Mouse (Mus musculus): ENCODE measurements around the gene Ppp1r1b.
"Not testable (repeated sequence)": the region's sequence is repeated elsewhere in the genome, so short reads cannot be mapped to it uniquely, and the experiment has no call there.

Gene Ppp1r1b

DNA sequence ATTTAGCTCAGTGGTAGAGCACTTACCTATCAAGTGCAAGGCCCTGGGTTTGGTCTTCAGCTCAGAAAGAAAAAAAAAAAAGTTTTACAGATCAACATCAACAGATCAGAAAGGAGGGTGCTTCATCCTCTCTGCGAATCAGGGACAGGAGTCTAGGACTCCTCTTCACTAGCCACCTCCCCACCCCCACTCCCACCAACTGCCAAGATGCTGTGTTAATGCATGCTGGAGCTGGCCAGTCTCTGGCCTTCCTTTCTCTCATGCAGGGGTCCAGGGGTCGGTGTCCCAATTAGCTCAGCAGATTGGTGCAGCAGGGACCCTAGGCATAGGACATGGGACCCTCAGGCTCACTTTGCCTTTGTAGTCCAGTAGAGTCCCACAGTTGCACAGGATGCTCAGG, 22.4 kb downstream of the Ppp1r1b start:
- in situ Hi-C loops (cut with MboI; ENCODE audit: low sequenced_read_pairs), result no loop called here

DNA sequence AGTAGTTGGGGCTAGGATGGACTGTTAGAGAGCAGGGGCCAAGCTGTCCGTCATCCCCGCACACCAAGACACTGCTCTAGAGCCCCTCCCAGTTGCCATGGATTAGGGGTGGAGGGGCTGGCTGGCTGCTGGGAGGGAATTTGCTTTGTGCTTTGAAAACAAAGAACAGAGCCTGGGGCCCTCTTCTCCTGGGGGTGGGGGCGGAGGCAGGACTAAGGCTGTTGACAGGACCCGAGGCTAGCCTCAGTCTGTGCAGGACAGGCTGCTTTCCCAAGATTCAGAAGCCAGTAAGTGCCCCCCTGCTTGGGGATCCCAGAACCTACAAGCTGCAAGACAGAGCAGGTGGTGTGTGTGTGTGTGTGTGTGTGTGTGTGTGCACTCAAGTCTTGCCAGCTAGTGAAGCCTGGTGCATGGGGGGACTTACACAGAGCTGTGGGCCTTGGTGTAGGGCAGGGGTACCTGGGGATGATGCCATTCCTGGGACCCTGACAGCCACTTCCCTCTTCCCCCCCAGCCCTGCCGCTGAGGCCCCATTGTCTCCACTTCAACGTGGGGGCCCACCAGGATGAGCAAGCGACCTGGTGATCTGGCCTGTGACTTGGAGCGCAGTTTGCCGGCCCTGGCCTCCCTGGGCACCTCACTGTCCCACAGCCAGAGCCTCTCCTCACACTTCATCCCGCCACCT, 23.5 kb downstream of the Ppp1r1b start:
- in situ Hi-C loops (cut with MboI; ENCODE audit: low sequenced_read_pairs), result no loop called here

GRCm38 (mm10) chr11:98372406-98372805, 24.2 kb downstream of the Ppp1r1b start:
- in situ Hi-C loops (cut with MboI; ENCODE audit: low sequenced_read_pairs), result no loop called here

DNA sequence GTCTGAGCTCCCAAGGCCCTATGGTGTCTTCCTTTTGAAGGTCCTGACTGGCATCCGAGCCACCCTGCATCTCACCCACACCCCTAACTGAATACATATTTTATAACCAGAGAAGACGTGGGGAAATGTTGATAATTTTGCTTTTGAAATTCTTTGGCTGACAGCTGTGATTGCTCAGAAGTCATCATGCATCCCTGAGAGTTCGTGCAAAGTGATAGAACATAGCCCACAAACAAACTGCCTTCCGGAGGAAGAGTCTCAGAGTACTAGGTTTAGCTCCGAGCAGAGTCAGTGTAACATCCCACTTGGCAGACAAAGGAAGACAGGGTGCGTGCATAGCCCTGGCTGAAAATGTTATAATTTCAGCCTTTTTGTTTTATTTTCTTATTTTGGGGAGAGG, 25.0 kb downstream of the Ppp1r1b start:
- in situ Hi-C loops (cut with MboI; ENCODE audit: low sequenced_read_pairs), result no loop called here

DNA sequence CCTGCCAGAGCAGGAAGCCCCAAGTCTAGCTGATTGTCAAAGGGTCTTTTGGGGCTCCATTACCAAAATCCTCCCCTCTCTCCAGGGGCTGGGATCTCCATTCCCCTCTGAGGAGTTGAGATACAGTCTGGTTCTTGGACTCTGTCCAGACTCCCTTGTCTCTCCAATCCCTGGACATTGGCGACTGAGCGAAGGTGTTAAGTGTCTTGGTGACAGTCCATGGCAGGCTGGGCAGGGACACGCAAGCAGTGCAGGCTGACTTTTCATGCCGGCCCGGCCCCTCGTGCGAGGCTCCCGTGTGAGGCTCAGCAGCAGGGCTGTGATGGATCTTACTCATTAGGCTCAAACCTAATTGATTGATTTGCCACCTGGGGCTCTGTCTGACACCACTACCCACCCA, 26.1 kb downstream of the Ppp1r1b start:
- in situ Hi-C loops (cut with MboI; ENCODE audit: low sequenced_read_pairs), result no loop called here

- in situ Hi-C loops (cut with MboI; ENCODE audit: low sequenced_read_pairs), result no loop called here
Observed at GRCm38 (mm10) chr11:98376756-98377155, 28.6 kb downstream of the Ppp1r1b start.

GRCm38 (mm10) chr11:98377787-98378186, 29.6 kb downstream of the Ppp1r1b start:
- in situ Hi-C loops (cut with MboI; ENCODE audit: low sequenced_read_pairs), result no loop called here

- in situ Hi-C loops (cut with MboI; ENCODE audit: low sequenced_read_pairs), result no loop called here
Observed at GRCm38 (mm10) chr11:98379379-98379778, 31.2 kb downstream of the Ppp1r1b start.

GRCm38 (mm10) chr11:98380106-98380505, 31.9 kb downstream of the Ppp1r1b start:
- in situ Hi-C loops (cut with MboI; ENCODE audit: low sequenced_read_pairs), result no loop called here

- in situ Hi-C loops (cut with MboI; ENCODE audit: low sequenced_read_pairs), result no loop called here
Observed at GRCm38 (mm10) chr11:98381651-98382050, 33.4 kb downstream of the Ppp1r1b start.

- in situ Hi-C loops (cut with MboI; ENCODE audit: low sequenced_read_pairs), result not testable (repeated sequence)
Observed at GRCm38 (mm10) chr11:98382405-98382804, 34.2 kb downstream of the Ppp1r1b start.

DNA sequence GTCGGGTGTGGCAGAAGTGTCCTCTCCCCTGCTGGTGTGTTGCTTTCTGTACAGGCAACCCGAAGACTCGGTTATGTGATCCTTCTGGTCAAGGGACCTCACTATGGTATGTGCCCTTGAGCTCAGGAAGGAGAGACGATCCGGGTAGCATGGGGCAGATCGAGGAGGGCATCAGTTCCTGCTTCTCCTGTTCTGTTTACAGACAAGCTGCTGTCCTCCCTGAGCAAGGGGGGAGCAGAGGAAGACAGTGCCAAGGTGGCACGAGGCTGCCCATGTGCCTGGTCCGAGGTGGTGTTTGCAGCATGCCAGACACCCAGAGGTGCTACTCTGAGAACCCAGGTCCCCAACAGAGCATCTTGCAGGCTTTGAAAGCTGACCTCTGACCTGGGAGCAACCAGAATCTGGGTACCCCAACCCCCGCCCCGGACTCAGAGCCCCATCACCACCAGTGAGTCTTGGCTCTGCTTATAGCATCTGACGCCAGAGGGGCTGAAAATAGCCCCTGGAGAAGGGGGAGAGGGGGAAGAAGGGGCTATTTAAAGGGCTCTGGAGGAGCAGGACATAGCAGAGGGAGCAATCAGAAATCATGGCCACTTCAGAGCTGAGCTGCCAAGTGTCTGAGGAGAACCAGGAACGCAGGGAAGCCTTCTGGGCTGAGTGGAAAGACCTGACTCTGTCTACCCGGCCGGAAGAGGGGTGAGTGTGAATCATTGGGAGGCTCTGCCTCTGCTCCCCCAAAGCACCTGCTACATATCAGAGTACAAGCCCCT, 35.2 kb downstream of the Ppp1r1b start, which contains the start of gene Tcap:
Gene Tcap, plus strand, starts transcription at position 551 of the 770 bp plus-strand sequence.
- in situ Hi-C loops (cut with MboI; ENCODE audit: low sequenced_read_pairs), result no loop called here

DNA sequence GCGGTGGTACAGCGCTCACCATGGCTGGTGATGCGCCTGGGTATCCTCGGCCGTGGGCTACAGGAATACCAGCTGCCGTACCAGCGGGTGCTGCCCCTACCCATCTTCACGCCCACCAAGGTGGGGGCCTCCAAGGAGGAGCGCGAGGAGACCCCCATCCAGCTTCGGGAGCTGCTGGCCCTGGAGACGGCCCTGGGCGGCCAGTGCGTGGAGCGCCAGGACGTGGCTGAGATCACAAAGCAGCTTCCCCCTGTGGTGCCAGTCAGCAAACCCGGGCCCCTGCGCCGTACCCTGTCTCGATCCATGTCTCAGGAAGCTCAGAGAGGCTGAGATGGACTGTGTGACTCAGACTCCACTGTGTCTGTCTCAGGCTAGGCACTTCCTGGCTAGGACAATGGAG, 36.0 kb downstream of the Ppp1r1b start:
- in situ Hi-C loops (cut with MboI; ENCODE audit: low sequenced_read_pairs), result no loop called here

GRCm38 (mm10) chr11:98384721-98385637, 36.8 kb downstream of the Ppp1r1b start:
- in situ Hi-C loops (cut with MboI; ENCODE audit: low sequenced_read_pairs), result no loop called here

DNA sequence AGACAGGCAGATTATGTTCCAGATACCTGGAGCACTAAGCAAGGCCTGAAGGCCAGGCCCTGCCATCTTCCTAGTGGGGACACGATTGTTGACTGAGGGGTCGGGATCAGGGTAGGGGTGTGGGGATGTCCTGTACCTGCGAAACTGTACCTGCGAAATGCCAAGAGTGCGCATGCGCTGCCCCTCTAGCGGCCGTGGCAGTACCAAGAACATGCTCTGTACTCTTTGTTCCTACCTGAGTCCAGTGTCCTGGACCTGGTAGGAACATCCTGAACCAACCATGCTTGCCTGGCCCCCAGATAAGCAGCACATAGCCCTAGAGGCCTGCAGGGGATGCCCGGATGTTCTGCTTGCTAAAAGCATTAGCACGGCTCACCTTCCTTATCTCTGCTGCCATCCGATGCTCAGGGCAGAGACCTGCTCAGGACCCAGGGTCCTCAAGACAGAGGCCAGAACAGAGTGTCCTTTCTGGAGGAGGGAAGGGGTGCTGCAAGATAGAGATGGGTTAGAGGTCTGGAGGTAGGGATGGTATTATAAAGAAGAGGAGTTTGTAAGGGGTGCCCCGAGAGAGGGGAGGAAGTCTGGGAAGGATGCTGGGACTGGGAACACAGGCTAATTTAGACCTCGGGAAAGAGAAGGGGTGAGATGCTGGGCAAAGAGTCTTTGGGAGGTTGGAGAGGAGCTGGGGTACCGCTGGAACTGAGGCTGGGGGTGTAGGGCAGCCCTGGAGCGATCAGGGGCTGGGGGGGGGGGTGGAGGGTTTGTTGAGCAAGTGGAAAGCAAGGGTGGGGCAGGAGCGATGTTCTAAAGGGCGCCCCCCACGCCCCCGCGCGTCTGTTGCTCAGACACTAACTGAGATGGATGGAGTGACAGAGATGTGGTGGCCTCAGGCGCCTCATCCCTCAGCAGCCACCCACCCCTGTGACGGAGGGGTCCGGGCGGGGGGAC, 37.7 kb downstream of the Ppp1r1b start, which contains the start of gene Pnmt:
Gene Pnmt, plus strand, starts transcription at position 813 of the 948 bp plus-strand sequence.
- in situ Hi-C loops (cut with MboI; ENCODE audit: low sequenced_read_pairs), result no loop called here

GRCm38 (mm10) chr11:98386596-98386995, 38.4 kb downstream of the Ppp1r1b start:
- in situ Hi-C loops (cut with MboI; ENCODE audit: low sequenced_read_pairs), result no loop called here

DNA sequence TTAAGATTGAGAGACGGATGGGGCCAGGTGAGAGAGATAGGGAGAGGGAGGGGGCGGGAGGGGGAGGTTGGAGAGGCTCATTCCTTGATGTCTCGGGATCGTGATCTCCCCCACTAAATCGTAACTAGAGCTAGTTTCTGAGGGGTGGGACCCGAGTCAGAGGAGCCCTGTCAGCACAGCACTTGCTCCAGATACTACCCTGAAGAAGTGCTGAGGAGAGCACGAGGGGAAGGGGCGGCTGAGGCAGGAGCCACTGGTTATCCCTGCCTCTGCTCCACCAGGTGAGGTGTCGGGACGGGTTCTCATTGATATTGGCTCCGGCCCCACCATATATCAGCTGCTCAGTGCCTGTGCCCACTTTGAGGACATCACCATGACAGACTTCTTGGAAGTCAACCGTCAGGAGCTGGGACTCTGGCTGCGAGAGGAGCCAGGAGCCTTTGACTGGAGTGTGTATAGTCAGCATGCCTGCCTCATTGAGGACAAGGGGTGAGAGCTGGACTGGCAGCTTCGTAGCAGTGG, 38.9 kb downstream of the Ppp1r1b start:
- in situ Hi-C loops (cut with MboI; ENCODE audit: low sequenced_read_pairs), result no loop called here

DNA sequence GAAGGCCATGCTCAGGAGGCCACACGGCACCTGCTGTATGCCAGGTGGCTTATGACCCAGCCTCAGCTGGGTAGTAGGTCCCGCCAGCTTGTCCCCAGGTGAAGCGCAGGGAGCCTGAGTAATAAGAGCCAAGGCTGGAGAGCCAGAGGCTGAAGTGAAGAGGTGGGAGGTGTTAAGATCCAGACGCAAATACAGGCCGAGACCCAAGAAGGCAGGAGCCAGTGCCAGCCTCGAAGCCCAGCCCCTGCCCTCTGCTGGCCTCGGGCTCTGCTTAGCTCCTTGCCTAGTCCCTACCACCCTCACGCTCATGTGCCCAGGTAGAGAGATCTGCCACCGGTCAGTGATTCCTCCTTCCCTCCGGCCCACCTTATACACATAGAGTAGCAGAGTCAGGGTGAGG, 40.1 kb downstream of the Ppp1r1b start:
- in situ Hi-C loops (cut with MboI; ENCODE audit: low sequenced_read_pairs), result no loop called here

GRCm38 (mm10) chr11:98389221-98389780, 41.1 kb downstream of the Ppp1r1b start:
- in situ Hi-C loops (cut with MboI; ENCODE audit: low sequenced_read_pairs), result no loop called here
